Mouse (Mus musculus) cerebellum, adult 2 months (tissue): ENCODE measurements around the gene Itgb5.

Source experiments
- CTCF ChIP-seq: fragments of 200-500 bp; IDR thresholded peaks from 2 replicates; pipeline ENCODE4 v1.5.1; 2011; ENCODE audit warnings: low read depth, mild to moderate bottlenecking, control low read depth, low read length, moderate library complexity, borderline replicate concordance; ENCODE audit not compliant: insufficient read depth
- POLR2A ChIP-seq: fragments of 200-500 bp; IDR thresholded peaks from 2 replicates; pipeline ENCODE4 v1.6.1; 2011; ENCODE audit warnings: low read length, control low read depth, borderline replicate concordance; ENCODE audit not compliant: insufficient read depth

DNA sequence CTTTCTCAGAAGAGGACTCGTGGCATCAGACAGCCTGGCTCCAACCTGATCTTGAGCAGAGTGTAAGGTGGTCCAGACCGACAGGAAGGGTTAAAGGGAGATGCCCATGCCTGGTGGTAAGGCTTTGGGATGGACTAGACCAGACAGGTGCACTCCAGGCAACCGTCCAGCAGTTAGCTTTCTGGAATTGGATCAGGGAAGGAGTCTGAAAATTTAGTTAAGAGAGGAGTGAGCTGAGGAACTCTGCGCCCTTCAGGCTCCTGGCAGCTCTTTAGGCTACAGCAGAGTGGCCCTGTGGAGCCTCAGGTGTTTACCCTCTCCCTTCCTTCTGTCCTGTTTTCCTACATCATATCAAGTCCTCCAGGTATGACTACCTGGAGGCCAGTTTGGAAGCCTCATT, 32.9 kb downstream of the Itgb5 start:
- TF ChIP-seq CTCF, result no peak
- TF ChIP-seq POLR2A, result no peak
